Mouse (Mus musculus): ENCODE data around the gene Rhoa. TPM values are rescaled to one million over a fixed set of nuclear protein-coding genes. Genes with fewer than 3 reads are reported as not detected.

Gene Rhoa
- 307 TPM for polyA plus RNA-seq (2017; shearing (Covaris generic))

GRCm38 (mm10) chr9:108305629-108306520 is at the start of gene Rhoa, which contains the start of gene Tcta:
Gene Rhoa (plus strand): TSS chr9:108306129.
Gene Tcta (minus strand): TSS chr9:108306160.

GRCm38 (mm10) chr9:108263690-108264190 is 42.2 kb upstream of the Rhoa start, which contains the start of gene Dag1:
Gene Dag1 (minus strand): TSS chr9:108263958.

GRCm38 (mm10) chr9:108290016-108290750 is 15.7 kb upstream of the Rhoa start, which contains the start of gene Nicn1:
Gene Nicn1 (plus strand): TSS chr9:108290429.

GRCm38 (mm10) chr9:108296453-108297355 is 9.2 kb upstream of the Rhoa start, which contains the start of gene Amt:
Gene Amt (plus strand): TSS chr9:108296853.

GRCm38 (mm10) chr9:108338886-108339781 is 33.2 kb downstream of the Rhoa start, which contains the start of gene Gpx1:
Gene Gpx1 (plus strand): TSS chr9:108338903.

GRCm38 (mm10) chr9:108347540-108348289 is 41.8 kb downstream of the Rhoa start, which contains the start of gene Usp4:
Gene Usp4 (plus strand): TSS chr9:108347853.

Other genes with a start within 250 kb of the Rhoa start
- gene Mst1, start 225.7 kb upstream of the Rhoa start, polyA plus RNA-seq (2017; shearing (Covaris generic)): 2.1 TPM
- 172 TPM for gene Rnf123, start 222.8 kb upstream of the Rhoa start, polyA plus RNA-seq (2017; shearing (Covaris generic))
- 108 TPM for gene Apeh, start 211.5 kb upstream of the Rhoa start, polyA plus RNA-seq (2017; shearing (Covaris generic))
- gene Bsn, start 115.7 kb upstream of the Rhoa start, polyA plus RNA-seq (2017; shearing (Covaris generic)): 0.60 TPM
- 5.1 TPM for gene Dag1, start 42.2 kb upstream of the Rhoa start, polyA plus RNA-seq (2017; shearing (Covaris generic))
- 2.9 TPM for gene Nicn1, start 15.7 kb upstream of the Rhoa start, polyA plus RNA-seq (2017; shearing (Covaris generic))
- gene Amt, start 9.3 kb upstream of the Rhoa start, polyA plus RNA-seq (2017; shearing (Covaris generic)): 0.35 TPM
- gene Tcta, start within 50 bp of the Rhoa start, polyA plus RNA-seq (2017; shearing (Covaris generic)): 19.7 TPM
- gene Gpx1, start 32.8 kb downstream of the Rhoa start, polyA plus RNA-seq (2017; shearing (Covaris generic)): 765 TPM
- gene Usp4, start 41.7 kb downstream of the Rhoa start, polyA plus RNA-seq (2017; shearing (Covaris generic)): 152 TPM
- 2.8 TPM for gene 1700102P08Rik, start 86.7 kb downstream of the Rhoa start, polyA plus RNA-seq (2017; shearing (Covaris generic))
- not detected for gene Ccdc36, start 122.4 kb downstream of the Rhoa start, polyA plus RNA-seq (2017; shearing (Covaris generic))
- not detected for gene BC048562, start 130.4 kb downstream of the Rhoa start, polyA plus RNA-seq (2017; shearing (Covaris generic))
- 51.6 TPM for gene Ccdc71, start 154.4 kb downstream of the Rhoa start, polyA plus RNA-seq (2017; shearing (Covaris generic))
- gene Klhdc8b, start 155.5 kb downstream of the Rhoa start, polyA plus RNA-seq (2017; shearing (Covaris generic)): 3.6 TPM
- gene Lamb2, start 173.6 kb downstream of the Rhoa start, polyA plus RNA-seq (2017; shearing (Covaris generic)): 0.16 TPM
- gene Usp19, start 184.5 kb downstream of the Rhoa start, polyA plus RNA-seq (2017; shearing (Covaris generic)): 138 TPM
- 129 TPM for gene Qars, start 201.6 kb downstream of the Rhoa start, polyA plus RNA-seq (2017; shearing (Covaris generic))
- gene Qrich1, start 210.7 kb downstream of the Rhoa start, polyA plus RNA-seq (2017; shearing (Covaris generic)): 144 TPM

All from CD4-positive, CD25-positive, alpha-beta regulatory T cell, adult 9 weeks (primary cell).